Mouse (Mus musculus): Measurements from ENCODE around the gene Slc25a10. TPM values are rescaled to one million over a fixed set of nuclear protein-coding genes. Genes with fewer than 3 reads are reported as not detected.

Gene Slc25a10
- polyA plus RNA-seq, 1 experiment from 2014 or later, result 53.6 TPM

DNA sequence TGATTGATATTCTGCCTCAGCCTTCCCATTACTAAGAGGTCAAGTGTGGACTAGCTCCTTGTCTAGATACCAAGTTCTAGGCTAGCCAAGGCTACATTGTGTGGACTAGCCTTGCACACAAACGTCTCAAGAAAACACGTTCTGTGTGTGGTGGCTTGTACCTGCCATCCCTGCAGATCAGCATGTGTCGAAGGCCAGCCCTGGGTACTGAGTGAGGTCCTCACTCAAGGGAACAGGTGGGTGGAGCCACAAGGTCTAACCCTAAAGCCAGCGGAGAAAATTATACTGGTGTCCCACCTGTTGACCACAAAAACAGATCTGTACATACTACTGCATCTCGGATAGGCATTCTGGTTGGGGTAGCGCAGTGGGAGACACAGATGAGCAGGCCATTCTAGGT, 8.3 kb downstream of the Slc25a10 start:
- Histone ChIP-seq H3K4me3 (replicated peaks) (no peak overlapping the region), H3K9me3 (replicated peaks) (no peaks in the 10 kb centered on the region), H3K4me2 (replicated peaks) (no peak overlapping the region), H3K27ac (replicated peaks) (no peak overlapping the region), H3K27me3 (no peaks in the 10 kb centered on the region), H3K36me3 (peaks cover 37% of the 10 kb centered on the region), H3K9ac (no peak overlapping the region), H3K4me1 (peaks cover 6% of the 10 kb centered on the region; the same call in 1 of the 2 replicates)
- ATAC-seq (ENCODE audit: insufficient number of reproducible peaks, low FRiP score, low TSS enrichment, low read depth), result no peak; the same call in 1 of the 2 replicates
- 76% methylated on average over 6 of the region's 6 CpGs for WGBS

DNA sequence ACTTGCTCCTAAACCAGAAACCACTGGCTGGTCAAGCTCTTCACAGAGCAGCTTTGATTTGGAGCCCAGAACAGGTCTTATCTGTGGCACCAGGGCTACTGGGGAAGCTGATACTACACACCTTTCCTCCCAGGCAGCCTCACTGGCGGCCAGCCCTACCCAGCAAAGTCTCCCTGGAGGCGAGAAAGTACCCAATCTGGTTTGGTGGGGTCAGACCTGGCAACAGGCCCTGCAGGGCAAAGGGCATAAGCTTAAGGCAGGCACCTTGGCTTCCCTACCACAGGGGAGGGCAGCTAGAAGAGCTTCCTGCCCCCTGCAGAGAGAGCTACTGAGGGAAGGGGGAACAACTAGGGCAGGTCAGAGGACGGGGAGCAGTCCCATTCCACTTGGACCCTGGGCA, 8.7 kb downstream of the Slc25a10 start:
- ATAC-seq (ENCODE audit: insufficient number of reproducible peaks, low FRiP score, low TSS enrichment, low read depth), result no peak
- no peaks in the 10 kb centered on the region for H3K27me3 ChIP-seq
- no peak overlapping the region for H3K9ac ChIP-seq
- 19% methylated on average over 3 of the region's 3 CpGs for WGBS
- H3K4me3 ChIP-seq (replicated peaks), result no peak overlapping the region
- H3K4me1 ChIP-seq, result peaks cover 6% of the 10 kb centered on the region; the same call in 1 of the 2 replicates
- H3K36me3 ChIP-seq, result peaks cover 32% of the 10 kb centered on the region
- H3K27ac ChIP-seq (replicated peaks), result no peak overlapping the region
- H3K4me2 ChIP-seq (replicated peaks), result no peak overlapping the region
- H3K9me3 ChIP-seq (replicated peaks), result no peaks in the 10 kb centered on the region

GRCm38 (mm10) chr11:120501018-120501417, 9.4 kb downstream of the Slc25a10 start:
- Histone ChIP-seq H3K4me2 (replicated peaks) (no peak overlapping the region), H3K27ac (replicated peaks) (no peak overlapping the region), H3K4me1 (peaks cover 6% of the 10 kb centered on the region; the same call in 1 of the 2 replicates), H3K27me3 (no peaks in the 10 kb centered on the region), H3K9me3 (replicated peaks) (no peaks in the 10 kb centered on the region), H3K9ac (no peak overlapping the region), H3K36me3 (peaks cover 25% of the 10 kb centered on the region), H3K4me3 (replicated peaks) (no peak overlapping the region)
- no peak for ATAC-seq (ENCODE audit: insufficient number of reproducible peaks, low FRiP score, low TSS enrichment, low read depth)
- 58% methylated on average over 6 of the region's 6 CpGs for WGBS

DNA sequence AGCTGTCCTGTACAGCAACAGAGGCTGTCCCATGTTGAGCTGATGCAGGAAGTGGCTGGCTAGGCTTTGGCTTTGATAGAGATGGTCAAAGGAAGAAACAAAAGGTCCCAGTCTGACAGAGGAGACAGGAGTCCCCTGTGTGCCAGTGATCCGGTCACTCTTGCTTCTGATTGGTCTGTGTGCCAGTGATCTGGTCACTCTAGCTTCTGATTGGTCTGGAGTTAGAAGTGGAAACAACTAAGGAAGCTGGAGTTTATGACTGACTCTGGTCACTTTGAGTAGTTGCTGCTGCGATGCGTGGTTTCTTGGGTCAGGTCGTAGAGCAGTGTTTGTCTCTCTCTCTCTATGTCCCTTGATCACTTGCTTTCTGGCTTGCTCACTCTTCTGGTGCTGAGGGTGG, 10.1 kb downstream of the Slc25a10 start:
- H3K36me3 ChIP-seq, result peaks cover 19% of the 10 kb centered on the region
- no peak overlapping the region for H3K4me2 ChIP-seq (replicated peaks)
- no peak overlapping the region for H3K9ac ChIP-seq
- H3K4me1 ChIP-seq, result peaks cover 6% of the 10 kb centered on the region; the same call in 1 of the 2 replicates
- WGBS, result 88% methylated on average over 4 of the region's 4 CpGs
- H3K27ac ChIP-seq (replicated peaks), result no peak overlapping the region
- no peak for ATAC-seq (ENCODE audit: insufficient number of reproducible peaks, low FRiP score, low TSS enrichment, low read depth)
- no peaks in the 10 kb centered on the region for H3K9me3 ChIP-seq (replicated peaks)
- no peaks in the 10 kb centered on the region for H3K27me3 ChIP-seq
- H3K4me3 ChIP-seq (replicated peaks), result no peak overlapping the region

GRCm38 (mm10) chr11:120505661-120506060, 14.0 kb downstream of the Slc25a10 start:
- Histone ChIP-seq H3K9ac (no peak overlapping the region), H3K4me3 (replicated peaks) (no peak overlapping the region), H3K4me2 (replicated peaks) (no peak overlapping the region), H3K9me3 (replicated peaks) (no peaks in the 10 kb centered on the region), H3K27me3 (no peaks in the 10 kb centered on the region), H3K36me3 (no peaks in the 10 kb centered on the region), H3K4me1 (peaks cover 8% of the 10 kb centered on the region), H3K27ac (replicated peaks) (no peak overlapping the region)
- 91% methylated on average over 3 of the region's 3 CpGs for WGBS
- ATAC-seq (ENCODE audit: insufficient number of reproducible peaks, low FRiP score, low TSS enrichment, low read depth), result no peak

- ATAC-seq (ENCODE audit: insufficient number of reproducible peaks, low FRiP score, low TSS enrichment, low read depth), result no peak
- Histone ChIP-seq H3K4me3 (replicated peaks) (no peak overlapping the region), H3K27ac (replicated peaks) (no peak overlapping the region), H3K36me3 (no peaks in the 10 kb centered on the region), H3K4me2 (replicated peaks) (no peak overlapping the region), H3K9me3 (replicated peaks) (no peaks in the 10 kb centered on the region), H3K9ac (no peak overlapping the region), H3K27me3 (no peaks in the 10 kb centered on the region), H3K4me1 (peaks cover 10% of the 10 kb centered on the region)
- 57% methylated on average over 4 of the region's 4 CpGs for WGBS
These were observed 15.3 kb downstream of the Slc25a10 start for GRCm38 (mm10) chr11:120506899-120507298.

- H3K9me3 ChIP-seq (replicated peaks), result no peaks in the 10 kb centered on the region
- H3K4me2 ChIP-seq (replicated peaks), result no peak overlapping the region
- no peak for ATAC-seq (ENCODE audit: insufficient number of reproducible peaks, low FRiP score, low TSS enrichment, low read depth)
- H3K4me3 ChIP-seq (replicated peaks), result no peak overlapping the region
- no peaks in the 10 kb centered on the region for H3K27me3 ChIP-seq
- 64% methylated on average over 13 of the region's 13 CpGs for whole genome bisulfite sequencing
- H3K4me1 ChIP-seq, result peaks cover 10% of the 10 kb centered on the region
- H3K9ac ChIP-seq, result no peak overlapping the region
- H3K27ac ChIP-seq (replicated peaks), result no peak overlapping the region; the same call in 1 of the 2 replicates
- H3K36me3 ChIP-seq, result no peaks in the 10 kb centered on the region
These were observed 16.1 kb downstream of the Slc25a10 start for GRCm38 (mm10) chr11:120507611-120508289.

GRCm38 (mm10) chr11:120508290-120508870, 16.7 kb downstream of the Slc25a10 start:
- no peak overlapping the region for H3K9ac ChIP-seq
- H3K9me3 ChIP-seq (replicated peaks), result no peaks in the 10 kb centered on the region
- no peak for ATAC-seq (ENCODE audit: insufficient number of reproducible peaks, low FRiP score, low TSS enrichment, low read depth)
- no peaks in the 10 kb centered on the region for H3K27me3 ChIP-seq
- no peak overlapping the region; the same call in 1 of the 2 replicates for H3K27ac ChIP-seq (replicated peaks)
- H3K4me2 ChIP-seq (replicated peaks), result no peak overlapping the region
- no peak overlapping the region for H3K4me3 ChIP-seq (replicated peaks)
- H3K4me1 ChIP-seq, result peaks cover 10% of the 10 kb centered on the region
- no peaks in the 10 kb centered on the region for H3K36me3 ChIP-seq
- WGBS, result 84% methylated on average over 9 of the region's 9 CpGs

DNA sequence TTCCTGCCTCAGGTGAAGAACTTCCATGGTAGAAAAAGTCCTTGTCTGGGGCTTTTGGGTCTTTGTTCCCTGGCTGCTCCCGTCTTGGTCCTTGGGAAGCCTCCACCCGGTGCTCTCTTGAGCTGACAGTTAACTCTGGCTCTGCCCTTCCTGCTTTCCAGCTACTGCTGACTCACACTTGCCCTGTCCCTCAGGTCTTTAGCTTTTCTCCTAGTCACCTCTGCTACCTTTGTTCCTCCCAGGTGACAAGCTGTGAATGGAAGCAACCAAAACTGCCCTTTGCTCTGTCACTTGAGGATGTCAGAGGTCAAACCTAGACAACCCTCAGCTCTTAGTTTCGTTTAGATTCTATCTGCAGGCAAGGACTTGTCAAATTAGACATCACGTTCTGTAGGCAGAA, 18.3 kb downstream of the Slc25a10 start:
- no peak overlapping the region for H3K9ac ChIP-seq
- 30% methylated on average over 4 of the region's 4 CpGs for WGBS
- H3K4me3 ChIP-seq (replicated peaks), result no peak overlapping the region
- H3K9me3 ChIP-seq (replicated peaks), result no peaks in the 10 kb centered on the region
- H3K27ac ChIP-seq (replicated peaks), result peak overlapping the region; percentile 81
- peaks cover 10% of the 10 kb centered on the region for H3K4me1 ChIP-seq
- no peak for ATAC-seq (ENCODE audit: insufficient number of reproducible peaks, low FRiP score, low TSS enrichment, low read depth)
- H3K36me3 ChIP-seq, result no peaks in the 10 kb centered on the region
- no peaks in the 10 kb centered on the region for H3K27me3 ChIP-seq
- peak overlapping the region; percentile 49; the same call in 1 of the 2 replicates for H3K4me2 ChIP-seq (replicated peaks)

- peak overlapping the region; percentile 18; the same call in 1 of the 2 replicates for H3K9ac ChIP-seq
- ATAC-seq (ENCODE audit: insufficient number of reproducible peaks, low FRiP score, low TSS enrichment, low read depth), result no peak
- no peaks in the 10 kb centered on the region for H3K27me3 ChIP-seq
- peak overlapping the region; percentile 49 for H3K4me2 ChIP-seq (replicated peaks)
- peak overlapping the region; percentile 81 for H3K27ac ChIP-seq (replicated peaks)
- 3% methylated on average over 16 of the region's 16 CpGs for WGBS
- no peaks in the 10 kb centered on the region for H3K9me3 ChIP-seq (replicated peaks)
- H3K4me1 ChIP-seq, result peaks cover 10% of the 10 kb centered on the region
- peak overlapping the region; percentile 30 for H3K4me3 ChIP-seq (replicated peaks)
- no peaks in the 10 kb centered on the region for H3K36me3 ChIP-seq
These were observed 18.9 kb downstream of the Slc25a10 start for GRCm38 (mm10) chr11:120510375-120511030.

GRCm38 (mm10) chr11:120512790-120513453, 21.3 kb downstream of the Slc25a10 start:
- Histone ChIP-seq H3K4me2 (replicated peaks) (no peak overlapping the region), H3K27me3 (no peaks in the 10 kb centered on the region), H3K27ac (replicated peaks) (no peak overlapping the region), H3K9me3 (replicated peaks) (no peaks in the 10 kb centered on the region), H3K4me3 (replicated peaks) (no peak overlapping the region), H3K9ac (no peak overlapping the region), H3K36me3 (no peaks in the 10 kb centered on the region), H3K4me1 (peaks cover 10% of the 10 kb centered on the region)
- 35% methylated on average over 6 of the region's 6 CpGs for WGBS
- no peak for ATAC-seq (ENCODE audit: insufficient number of reproducible peaks, low FRiP score, low TSS enrichment, low read depth)
